Mouse (Mus musculus): Measurements from ENCODE around the gene Efna1.

- TF ChIP-seq POLR2A (IDR thresholded peaks at IDR 0.05; ENCODE audit: control insufficient read depth in 1 of 2, insufficient read depth in 1 of 2, low read depth in 1 of 2, low read length in 2 of 2, poor library complexity in 1 of 2) (no peak), ZMIZ1 (IDR thresholded peaks at IDR 0.05; ENCODE audit: low read depth, low read length) (no peak), HCFC1 (IDR thresholded peaks at IDR 0.05; ENCODE audit: low read depth, low read length) (no peak), CTCF (IDR thresholded peaks at IDR 0.05 in 2 of 3, conservative IDR thresholded peaks at IDR 0.05 in 1 of 3; ENCODE audit: control insufficient read depth in 1 of 3, insufficient read depth in 1 of 3, low read depth in 2 of 3, low read length in 3 of 3, poor library complexity in 1 of 3, severe bottlenecking in 1 of 3) (no peak), TAL1 (IDR thresholded peaks at IDR 0.05; ENCODE audit: low read length) (no peak), ELF1 (IDR thresholded peaks at IDR 0.05; ENCODE audit: low read depth, low read length) (no peak), NELFE (IDR thresholded peaks at IDR 0.05; ENCODE audit: low read depth, low read length) (no peak), ZC3H11A (IDR thresholded peaks at IDR 0.05; ENCODE audit: low read depth, low read length) (no peak), USF2 (IDR thresholded peaks at IDR 0.05; ENCODE audit: borderline replicate concordance in 1 of 2, insufficient read depth in 1 of 2, low read depth in 1 of 2, low read length in 2 of 2) (no peak), CHD2 (IDR thresholded peaks at IDR 0.05; ENCODE audit: low read length) (no peak), RCOR1 (IDR thresholded peaks at IDR 0.05; ENCODE audit: low read depth, low read length) (no peak), TCF12 (IDR thresholded peaks at IDR 0.05; ENCODE audit: low read depth, low read length) (no peak), SIN3A (IDR thresholded peaks at IDR 0.05; ENCODE audit: low read length) (no peak)
Measured at GRCm38 (mm10) chr3:89298908-89299307, 18.0 kb upstream of the Efna1 start.

All from MEL (cell line).